Mouse (Mus musculus) ES-Bruce4 (cell line): Measurements from ENCODE around the gene Cse1l. TPM values are rescaled to one million over a fixed set of nuclear protein-coding genes. Genes with fewer than 3 reads are reported as not detected.
A peak's percentile ranks its signal among the peaks of the same experiment; 100 is the strongest.

Experiments used
- H3K27ac ChIP-seq: 2 replicates; pipeline ENCODE4 v1.5.1; 2012; ENCODE audit warnings: low read length, inconsistent platforms; ENCODE audit not compliant: insufficient read depth
- H3K27me3 ChIP-seq: 2 replicates; pipeline ENCODE4 v1.6.1; 2012; ENCODE audit warnings: mild to moderate bottlenecking, low read length, inconsistent platforms; ENCODE audit not compliant: control insufficient read depth, poor library complexity, insufficient read depth, severe bottlenecking
- H3K36me3 ChIP-seq: 2 replicates; pipeline ENCODE4 v1.6.1; 2012; ENCODE audit warnings: inconsistent platforms, mild to moderate bottlenecking, low read length, moderate library complexity; ENCODE audit not compliant: control insufficient read depth, poor library complexity, insufficient read depth, severe bottlenecking
- H3K4me1 ChIP-seq: one replicate; pipeline ENCODE4 v1.8.1; 2011; ENCODE audit warnings: low read length; ENCODE audit not compliant: control insufficient read depth, insufficient read depth
- H3K4me3 ChIP-seq: 2 replicates; pipeline ENCODE4 v1.5.1; 2011; ENCODE audit warnings: low read depth, mild to moderate bottlenecking, low read length
- H3K9ac ChIP-seq: 2 replicates; pipeline ENCODE4 v1.6.1; 2012; ENCODE audit warnings: low read depth, mild to moderate bottlenecking, inconsistent platforms; ENCODE audit not compliant: poor library complexity, severe bottlenecking
- H3K9me3 ChIP-seq: replicated peaks from 2 replicates; pipeline ENCODE4 v1.6.1; 2012; ENCODE audit warnings: mild to moderate bottlenecking, low read length, inconsistent platforms; ENCODE audit not compliant: control insufficient read depth, poor library complexity, insufficient read depth, severe bottlenecking
- CTCF ChIP-seq: IDR thresholded peaks from one replicate; pipeline ENCODE4 v1.8.1; 2011; ENCODE audit warnings: low read depth, low read length
- EP300 ChIP-seq: IDR thresholded peaks from 2 replicates; pipeline ENCODE4 v1.6.1; 2011; ENCODE audit warnings: low read depth, low read length; ENCODE audit not compliant: insufficient read depth
- POLR2A ChIP-seq: IDR thresholded peaks from one replicate; pipeline ENCODE4 v1.8.1; 2011; ENCODE audit warnings: low read length; ENCODE audit not compliant: insufficient read depth
- polyA plus RNA-seq: library from polyadenylated mRNA; stranded (reverse); fragments of >200 nt; gene quantifications from 2 replicates; pipeline ENCODE4 v1.2.4, GENCODE M21; 2011; ENCODE audit warnings: low read depth; ENCODE audit not compliant: missing spikeins, insufficient read depth, insufficient read length

Gene Cse1l
- polyA plus RNA-seq, 1 experiment: 298 TPM

GRCm38 (mm10) chr2:166896368-166896767, 9.5 kb upstream of the Cse1l start:
- Histone ChIP-seq H3K4me1 (peaks cover 3% of the 10 kb centered on the region), H3K9me3 (no peaks in the 10 kb centered on the region), H3K36me3 (no peaks in the 10 kb centered on the region), H3K9ac (no peak overlapping the region), H3K27ac (no peak overlapping the region), H3K27me3 (no peaks in the 10 kb centered on the region), H3K4me3 (no peak overlapping the region)
- TF ChIP-seq POLR2A (no peak), CTCF (no peak), EP300 (no peak)

DNA sequence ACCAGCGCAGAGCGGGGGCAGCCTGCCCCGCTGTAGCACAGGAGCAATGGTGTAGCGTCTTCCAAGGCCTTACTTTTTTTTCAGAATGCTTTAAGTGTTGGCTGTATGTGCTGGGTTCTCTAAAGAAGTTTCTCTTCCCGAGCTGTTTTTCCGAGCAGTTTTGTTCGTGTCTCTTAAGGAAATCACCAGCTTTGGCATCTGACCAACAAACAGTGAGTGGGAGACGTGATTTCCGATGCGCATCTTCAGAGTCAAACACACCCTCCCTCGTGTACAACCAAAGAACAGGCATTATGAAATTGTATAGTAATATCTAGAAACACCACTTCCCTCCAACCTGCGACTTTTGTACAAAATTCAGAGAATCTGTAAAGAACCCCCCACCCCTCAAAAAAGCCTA, 8.9 kb upstream of the Cse1l start:
- Histone ChIP-seq H3K27me3 (no peaks in the 10 kb centered on the region), H3K4me1 (peaks cover 3% of the 10 kb centered on the region), H3K27ac (no peak overlapping the region), H3K9ac (no peak overlapping the region), H3K4me3 (no peak overlapping the region), H3K36me3 (no peaks in the 10 kb centered on the region), H3K9me3 (no peaks in the 10 kb centered on the region)
- TF ChIP-seq POLR2A: no peak
- TF ChIP-seq EP300: no peak
- no peak for TF ChIP-seq CTCF

GRCm38 (mm10) chr2:166899161-166899560, 6.7 kb upstream of the Cse1l start:
- Histone ChIP-seq H3K4me1 (peaks cover 3% of the 10 kb centered on the region), H3K9ac (no peak overlapping the region), H3K36me3 (no peaks in the 10 kb centered on the region), H3K27ac (no peak overlapping the region), H3K9me3 (no peaks in the 10 kb centered on the region), H3K27me3 (no peaks in the 10 kb centered on the region), H3K4me3 (no peak overlapping the region)
- TF ChIP-seq POLR2A (no peak), CTCF (no peak), EP300 (no peak)

- no peak for TF ChIP-seq POLR2A
- Histone ChIP-seq H3K4me3 (no peak overlapping the region), H3K27me3 (no peaks in the 10 kb centered on the region), H3K9ac (no peak overlapping the region), H3K36me3 (no peaks in the 10 kb centered on the region), H3K9me3 (no peaks in the 10 kb centered on the region), H3K27ac (no peak overlapping the region), H3K4me1 (peaks cover 3% of the 10 kb centered on the region)
Observed at GRCm38 (mm10) chr2:166899746-166900145, 6.1 kb upstream of the Cse1l start.

DNA sequence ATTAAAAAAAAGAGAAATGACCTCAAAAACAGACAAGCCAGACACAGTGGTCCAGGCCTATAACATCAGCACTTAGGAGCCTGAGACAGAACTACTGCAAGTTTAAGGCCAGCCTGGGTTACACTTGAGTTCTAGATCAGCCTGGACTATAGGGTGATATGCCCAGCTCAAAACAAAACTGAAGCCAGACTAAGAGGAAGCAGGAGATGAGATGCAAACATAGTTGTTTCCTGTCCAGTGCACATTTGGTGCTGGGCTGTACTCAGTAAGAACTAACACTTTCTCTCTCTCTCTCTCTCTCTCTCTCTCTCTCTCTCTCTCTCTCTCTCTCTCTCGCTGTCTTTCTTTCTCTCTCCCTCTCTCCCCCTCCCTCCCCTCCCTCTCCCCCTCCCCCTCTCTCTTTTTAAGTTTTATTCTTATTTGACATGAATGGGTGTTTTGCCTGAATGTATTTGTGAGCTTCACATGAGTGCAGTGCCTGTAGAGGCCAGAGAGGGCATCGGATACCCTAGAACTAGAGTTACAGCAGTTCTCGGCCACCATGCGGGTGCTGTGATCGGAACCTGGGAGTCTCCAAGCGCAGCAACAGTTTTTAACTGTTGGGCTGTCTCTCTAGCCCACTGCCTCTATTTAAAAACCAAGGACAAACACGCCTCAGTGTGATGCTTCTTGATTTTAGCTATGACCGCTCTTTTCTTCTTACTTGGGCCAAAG, 4.9 kb upstream of the Cse1l start:
- H3K4me3 ChIP-seq: no peak overlapping the region
- no peaks in the 10 kb centered on the region for H3K36me3 ChIP-seq
- no peak overlapping the region for H3K9ac ChIP-seq
- H3K27me3 ChIP-seq: no peaks in the 10 kb centered on the region
- H3K4me1 ChIP-seq: peaks cover 3% of the 10 kb centered on the region
- H3K27ac ChIP-seq: no peak overlapping the region
- H3K9me3 ChIP-seq: no peaks in the 10 kb centered on the region
- no peak for TF ChIP-seq EP300
- TF ChIP-seq CTCF: no peak
- no peak for TF ChIP-seq POLR2A

DNA sequence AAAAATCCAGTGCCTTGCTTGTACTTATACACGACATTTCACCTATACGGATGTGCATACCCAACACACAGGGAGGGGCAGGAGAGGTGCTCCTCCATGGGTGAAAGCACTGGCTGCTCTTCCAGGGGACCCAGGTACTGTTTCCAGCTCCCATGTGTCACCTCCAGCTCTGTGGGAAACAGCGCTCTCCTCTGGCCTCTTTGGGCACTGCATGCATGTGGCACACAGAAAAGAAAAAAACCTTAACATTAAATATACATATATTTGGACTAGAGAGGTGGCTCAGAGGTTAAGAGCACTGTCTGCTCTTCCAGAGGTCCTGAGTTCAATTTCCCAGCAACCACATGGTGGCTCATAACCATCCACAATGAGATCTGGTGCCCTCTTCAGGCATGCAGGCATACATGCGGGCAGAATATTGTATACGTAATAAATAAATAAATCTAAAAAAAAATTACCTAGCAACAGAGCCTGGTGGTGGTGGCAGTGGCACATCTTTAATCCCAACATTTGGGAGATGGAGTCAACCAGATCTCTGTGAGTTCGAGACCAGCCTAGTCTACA, 2.0 kb upstream of the Cse1l start:
- no peak overlapping the region for H3K27ac ChIP-seq
- no peak overlapping the region for H3K9ac ChIP-seq
- TF ChIP-seq CTCF (peak; percentile 47), POLR2A (no peak)
- H3K36me3 ChIP-seq: peaks cover 5% of the 10 kb centered on the region; the same call in 1 of the 2 replicates
- no peaks in the 10 kb centered on the region for H3K9me3 ChIP-seq
- H3K4me3 ChIP-seq: no peak overlapping the region
- H3K4me1 ChIP-seq: peaks cover 3% of the 10 kb centered on the region
- no peaks in the 10 kb centered on the region for H3K27me3 ChIP-seq
